Mouse (Mus musculus) stomach, postnatal 0 days (tissue): ENCODE data around the gene Ptgfrn. TPM values are rescaled to one million over a fixed set of nuclear protein-coding genes. Genes with fewer than 3 reads are reported as not detected.

Experiments
- ATAC-seq: fragments of 200-750 bp; cut with Nextera tagmentation; 2 replicates; pipeline ENCODE4 v1.8.0; 2017; ENCODE audit not compliant: low FRiP score, low TSS enrichment
- DNase-seq: peaks from one replicate; pipeline ENCODE4 v3.0.0-alpha.2; 2016; ENCODE audit warnings: low spot score
- H3K27ac ChIP-seq: fragments of 300-500 bp; sonication (generic); replicated peaks from 2 replicates; pipeline ENCODE4 v1.5.1; 2014; ENCODE audit warnings: mild to moderate bottlenecking, control low read depth
- H3K27me3 ChIP-seq: fragments of 300-500 bp; sonication (generic); 2 replicates; pipeline ENCODE4 v1.6.1; 2014; ENCODE audit warnings: low read length; ENCODE audit not compliant: control insufficient read depth, insufficient read depth
- H3K36me3 ChIP-seq: fragments of 300-500 bp; sonication (generic); 2 replicates; pipeline ENCODE4 v1.6.1; 2014; ENCODE audit warnings: low read length, mixed read lengths; ENCODE audit not compliant: control insufficient read depth, insufficient read depth
- H3K4me1 ChIP-seq: fragments of 300-500 bp; sonication (generic); replicated peaks from 2 replicates; pipeline ENCODE4 v1.6.1; 2014; ENCODE audit warnings: antibody characterized with exemption; ENCODE audit not compliant: control insufficient read depth, insufficient read depth
- H3K4me2 ChIP-seq: fragments of 300-500 bp; sonication (generic); replicated peaks from 2 replicates; pipeline ENCODE4 v1.6.1; 2014; ENCODE audit warnings: low read depth, mild to moderate bottlenecking, control low read depth, moderate library complexity
- H3K4me3 ChIP-seq: fragments of 300-500 bp; sonication (generic); 2 replicates; pipeline ENCODE4 v1.5.1; 2014; ENCODE audit warnings: low read depth, low read length, control low read depth
- H3K9ac ChIP-seq: fragments of 300-500 bp; sonication (generic); 2 replicates; pipeline ENCODE4 v1.6.1; 2014; ENCODE audit warnings: mild to moderate bottlenecking, low read length, control low read depth, mixed read lengths
- H3K9me3 ChIP-seq: fragments of 300-500 bp; sonication (generic); 2 replicates; pipeline ENCODE4 v1.6.1; 2016; ENCODE audit warnings: low read length; ENCODE audit not compliant: control insufficient read depth
- CTCF ChIP-seq: IDR thresholded peaks from 2 replicates; pipeline ENCODE4 v1.5.1; 2016; ENCODE audit warnings: antibody characterized with exemption, low read depth, mild to moderate bottlenecking, moderate library complexity
- EP300 ChIP-seq: optimal IDR thresholded peaks from 2 replicates; pipeline ENCODE3; 2016; ENCODE audit warnings: antibody characterized with exemption
- WGBS: fragments of 180-500 bp; shearing (Covaris S2); extraction: QIAGEN DNeasy Blood & Tissue Kit; methylation state at CpG from one replicate; pipeline ENCODE4 v1.1.7; 2014; 5-methylcytosine and 5-hydroxymethylcytosine counted together
- polyA plus RNA-seq: library from polyadenylated mRNA; unstranded; fragments of >200 nt; fragmentation: Nextera tagmentation; extraction: Ambion mirVana; gene quantifications from 2 replicates; pipeline ENCODE4 v1.2.1, GENCODE M21; 2015

Gene Ptgfrn
- polyA plus RNA-seq: 5.3 and 5.8 TPM in 2 replicates

- no peaks in the 10 kb centered on the region for H3K27me3 ChIP-seq
- peak within 1 kb of the TSS; percentile 77 for H3K4me3 ChIP-seq
- DNase-seq: peak; percentile 90
- H3K9me3 ChIP-seq: no peaks in the 10 kb centered on the region
- peak within 1 kb of the TSS; percentile 89 for H3K9ac ChIP-seq
- ATAC-seq: peak; percentile 69
- TF ChIP-seq EP300 (no peak), CTCF (no peak)
- H3K36me3 ChIP-seq: no peaks in the 10 kb centered on the region
- H3K4me1 ChIP-seq: peaks cover 14% of the 10 kb centered on the region
- peak within 1 kb of the TSS; percentile 88 for H3K4me2 ChIP-seq
- peak within 1 kb of the TSS; percentile 96 for H3K27ac ChIP-seq
- WGBS: 1% methylated on average over 37 of the region's 81 CpGs
These were observed at the start of gene Ptgfrn for GRCm38 (mm10) chr3:101110043-101110837. Gene Ptgfrn, minus strand, starts transcription at chr3:101110278.

DNA sequence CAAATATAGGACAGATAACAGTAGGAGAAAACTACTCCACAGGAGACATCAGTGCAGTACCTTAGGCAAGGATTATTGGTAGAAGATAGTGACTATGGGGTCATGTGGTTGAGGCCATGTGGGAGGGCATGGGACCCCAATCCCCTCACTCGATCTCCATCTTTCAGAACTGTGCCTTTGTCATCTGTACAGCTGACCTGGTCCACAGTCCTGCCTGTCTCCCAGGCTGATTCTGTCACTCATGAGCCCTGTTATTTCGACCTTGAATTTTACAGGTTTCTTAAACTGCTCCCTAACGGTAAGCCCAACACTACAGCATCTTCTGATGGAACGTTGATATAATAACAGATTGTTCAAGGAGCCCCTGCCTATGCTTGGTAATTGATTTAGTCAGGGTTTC is 49.6 kb upstream of the Ptgfrn start:
- Histone ChIP-seq H3K9me3 (no peaks in the 10 kb centered on the region), H3K36me3 (no peaks in the 10 kb centered on the region), H3K4me2 (no peak overlapping the region), H3K27me3 (no peaks in the 10 kb centered on the region), H3K9ac (no peak overlapping the region), H3K4me1 (no peaks in the 10 kb centered on the region), H3K4me3 (no peak overlapping the region), H3K27ac (no peak overlapping the region)
- 88% methylated on average over 4 of the region's 4 CpGs for WGBS
- no peak for TF ChIP-seq EP300
- no peak for TF ChIP-seq CTCF
- DNase-seq (no peak), ATAC-seq (no peak)

DNA sequence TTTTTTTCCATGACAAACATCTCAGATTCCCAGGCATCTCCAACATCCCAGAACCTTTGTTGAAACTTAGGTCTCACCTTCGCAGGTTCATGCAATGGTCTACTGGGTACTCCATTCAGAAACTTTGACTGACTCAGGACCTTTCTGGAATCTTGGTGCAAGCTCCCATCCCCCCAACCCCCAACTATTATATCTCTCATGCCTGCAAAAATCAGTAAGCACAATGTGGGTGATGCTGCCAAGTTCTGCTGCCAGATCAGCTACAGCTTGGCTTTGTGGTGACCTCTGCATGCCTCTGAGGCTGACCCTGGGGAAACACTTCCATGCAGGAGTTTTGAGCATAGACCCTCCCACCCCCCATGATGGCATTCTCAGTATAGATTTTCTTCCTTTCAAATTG is 44.0 kb upstream of the Ptgfrn start:
- ATAC-seq: no peak
- no peaks in the 10 kb centered on the region for H3K27me3 ChIP-seq
- no peak for DNase-seq
- no peak for TF ChIP-seq CTCF
- TF ChIP-seq EP300: no peak
- no peaks in the 10 kb centered on the region for H3K36me3 ChIP-seq
- no peaks in the 10 kb centered on the region for H3K9me3 ChIP-seq
- H3K4me1 ChIP-seq: no peaks in the 10 kb centered on the region
- H3K4me3 ChIP-seq: no peak overlapping the region
- no peak overlapping the region for H3K4me2 ChIP-seq
- H3K9ac ChIP-seq: no peak overlapping the region
- WGBS: 93% methylated on average over 1 of the region's 1 CpGs
- H3K27ac ChIP-seq: no peak overlapping the region

- Histone ChIP-seq H3K36me3 (no peaks in the 10 kb centered on the region), H3K4me3 (no peak overlapping the region), H3K27ac (no peak overlapping the region), H3K27me3 (no peaks in the 10 kb centered on the region), H3K4me1 (no peaks in the 10 kb centered on the region), H3K9ac (no peak overlapping the region), H3K9me3 (no peaks in the 10 kb centered on the region), H3K4me2 (no peak overlapping the region)
- ATAC-seq (no peak), DNase-seq (no peak)
- TF ChIP-seq EP300 (no peak), CTCF (no peak)
- WGBS: 57% methylated on average over 3 of the region's 3 CpGs
These were observed 43.3 kb upstream of the Ptgfrn start for GRCm38 (mm10) chr3:101153341-101153740.

- H3K27me3 ChIP-seq: no peaks in the 10 kb centered on the region
- TF ChIP-seq EP300 (no peak), CTCF (no peak)
- H3K36me3 ChIP-seq: no peaks in the 10 kb centered on the region
- no peaks in the 10 kb centered on the region for H3K9me3 ChIP-seq
- DNase-seq (no peak), ATAC-seq (no peak)
- no peaks in the 10 kb centered on the region for H3K4me1 ChIP-seq
- 67% methylated on average over 7 of the region's 7 CpGs for WGBS
- no peak overlapping the region for H3K4me3 ChIP-seq
- H3K9ac ChIP-seq: no peak overlapping the region
- no peak overlapping the region for H3K4me2 ChIP-seq
- no peak overlapping the region for H3K27ac ChIP-seq
These were observed 36.2 kb upstream of the Ptgfrn start for GRCm38 (mm10) chr3:101146126-101146772.
